9 mouse cellular contexts compared by ENCODE assay signal in the genomic region with DNA sequence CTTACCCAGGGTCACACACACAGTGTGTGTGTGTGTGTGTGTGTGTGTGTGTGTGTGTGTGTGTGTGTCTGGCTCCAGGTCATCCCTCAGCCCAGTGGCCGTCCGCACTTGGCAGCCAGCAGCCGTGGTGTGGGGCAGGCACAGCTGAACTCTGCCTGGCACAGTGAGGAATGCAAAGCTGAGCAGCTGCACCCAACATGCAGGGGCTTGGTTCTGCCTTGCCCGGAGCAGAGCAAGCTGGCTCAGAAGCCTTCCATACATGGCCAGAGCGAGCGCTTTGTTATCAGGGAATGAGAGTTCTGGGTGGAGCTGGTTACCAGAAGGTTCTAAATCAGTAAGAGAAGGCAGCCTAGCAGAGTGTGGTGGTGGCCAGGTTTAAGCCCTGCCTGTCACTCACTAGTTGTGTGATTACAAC. TPM values are rescaled to one million over a fixed set of nuclear protein-coding genes. Genes with fewer than 3 reads are reported as not detected.
DNase-seq lines count a peak whose midpoint lies in the region; ATAC-seq lines count a peak whose summit lies in the region.
"Had no signal": no experiment of that assay in that cellular context is flagged by ENCODE, and none has a peak within 500 bp of the region (broad histone marks: within the 10 kb centered on the region; RNA-seq: fewer than 3 reads in every experiment).

No protein-coding gene starts in this region.

- peak overlapping the region; percentile 25; the same call in 1 of the 2 replicates for H3K27ac ChIP-seq in hindbrain, embryonic 10.5 days
- H3K27ac ChIP-seq in hindbrain, embryonic 11.5 days (ENCODE audit: low read depth, low read length) = no peak overlapping the region
- H3K27ac ChIP-seq in kidney, embryonic 15.5 days = peak overlapping the region; percentile 82
- H3K27ac ChIP-seq in liver, embryonic 15.5 days (replicated peaks) = no peak overlapping the region
- no peak overlapping the region for H3K27ac ChIP-seq in forebrain, embryonic 14.5 days (ENCODE audit: low read depth, low read length)

- H3K36me3 ChIP-seq in hindbrain, embryonic 10.5 days = peaks cover 41% of the 10 kb centered on the region
- 0 out of 2 replicates have a peak, but pooled peaks cover 5% of the 10 kb centered on the region for H3K36me3 ChIP-seq in hindbrain, embryonic 11.5 days (ENCODE audit: control insufficient read depth, insufficient read depth, low read length)
- H3K36me3 ChIP-seq in kidney, embryonic 15.5 days = peaks cover 38% of the 10 kb centered on the region
- H3K36me3 ChIP-seq in liver, embryonic 15.5 days (replicated peaks) = peaks cover 36% of the 10 kb centered on the region
- peaks cover 36% of the 10 kb centered on the region for H3K36me3 ChIP-seq in forebrain, embryonic 14.5 days (ENCODE audit: control insufficient read depth, insufficient read depth, low read length)

- WGBS in hindbrain, embryonic 10.5 days = 62% methylated on average over 6 of the region's 6 CpGs
- 67% methylated on average over 6 of the region's 6 CpGs for WGBS in hindbrain, embryonic 11.5 days
- WGBS in kidney, embryonic 15.5 days = 34% methylated on average over 6 of the region's 6 CpGs
- WGBS in liver, embryonic 15.5 days (ENCODE audit: insufficient replicate concordance) = 23% methylated on average over 6 of the region's 6 CpGs
- 71% methylated on average over 6 of the region's 6 CpGs for WGBS in forebrain, embryonic 14.5 days

- H3K9ac ChIP-seq in hindbrain, embryonic 11.5 days (ENCODE audit: low read depth, low read length) = no peak overlapping the region
- no peak overlapping the region; the same call in 1 of the 2 replicates for H3K9ac ChIP-seq in kidney, embryonic 15.5 days
- no peak overlapping the region for H3K9ac ChIP-seq in liver, embryonic 15.5 days
- H3K9ac ChIP-seq in forebrain, embryonic 14.5 days (ENCODE audit: low read length) = no peak overlapping the region

- H3K4me2 ChIP-seq in hindbrain, embryonic 11.5 days (replicated peaks; ENCODE audit: low read depth, low read length) = no peak overlapping the region
- H3K4me2 ChIP-seq in kidney, embryonic 15.5 days = no peak overlapping the region; the same call in 1 of the 2 replicates
- H3K4me2 ChIP-seq in liver, embryonic 15.5 days = no peak overlapping the region
- H3K4me2 ChIP-seq in forebrain, embryonic 14.5 days (ENCODE audit: low read length) = no peak overlapping the region

- ATAC-seq in hindbrain, embryonic 11.5 days (ENCODE audit: low FRiP score) = no peak
- peak; percentile 37 for ATAC-seq in kidney, embryonic 15.5 days (replicated peaks; ENCODE audit: low FRiP score)
- peak; percentile 52; the same call in 1 of the 2 replicates for ATAC-seq in liver, embryonic 15.5 days (ENCODE audit: insufficient read depth)
- no peak for ATAC-seq in forebrain, embryonic 14.5 days

- no peaks in the 10 kb centered on the region for H3K9me3 ChIP-seq in hindbrain, embryonic 10.5 days
- no peaks in the 10 kb centered on the region for H3K9me3 ChIP-seq in hindbrain, embryonic 11.5 days (ENCODE audit: control insufficient read depth, low read length)
- H3K9me3 ChIP-seq in kidney, embryonic 15.5 days (replicated peaks) = no peaks in the 10 kb centered on the region
- H3K9me3 ChIP-seq in liver, embryonic 15.5 days (replicated peaks) = no peaks in the 10 kb centered on the region
- no peaks in the 10 kb centered on the region for H3K9me3 ChIP-seq in forebrain, embryonic 14.5 days (replicated peaks; ENCODE audit: control insufficient read depth, low read length)
- H3K9me3 ChIP-seq: G1E had no signal

- no peaks in the 10 kb centered on the region for H3K27me3 ChIP-seq in hindbrain, embryonic 10.5 days (ENCODE audit: insufficient read depth, poor library complexity, severe bottlenecking)
- H3K27me3 ChIP-seq in hindbrain, embryonic 11.5 days (ENCODE audit: control insufficient read depth, insufficient read depth, low read length) = no peaks in the 10 kb centered on the region
- no peaks in the 10 kb centered on the region for H3K27me3 ChIP-seq in kidney, embryonic 15.5 days
- H3K27me3 ChIP-seq in liver, embryonic 15.5 days = 0 out of 2 replicates have a peak, but pooled peaks cover 8% of the 10 kb centered on the region
- H3K27me3 ChIP-seq in forebrain, embryonic 14.5 days (replicated peaks; ENCODE audit: control insufficient read depth, insufficient read depth, low read length) = no peaks in the 10 kb centered on the region

- no peak overlapping the region for H3K4me3 ChIP-seq in hindbrain, embryonic 10.5 days
- no peak overlapping the region for H3K4me3 ChIP-seq in hindbrain, embryonic 11.5 days (ENCODE audit: low read depth, low read length)
- H3K4me3 ChIP-seq in kidney, embryonic 15.5 days (replicated peaks) = no peak overlapping the region
- no peak overlapping the region for H3K4me3 ChIP-seq in liver, embryonic 15.5 days (replicated peaks)
- no peak overlapping the region for H3K4me3 ChIP-seq in forebrain, embryonic 14.5 days (ENCODE audit: low read depth, low read length)

- H3K4me1 ChIP-seq in hindbrain, embryonic 10.5 days (replicated peaks) = peaks cover 42% of the 10 kb centered on the region
- 0 out of 2 replicates have a peak, but pooled peaks cover 2% of the 10 kb centered on the region for H3K4me1 ChIP-seq in hindbrain, embryonic 11.5 days (replicated peaks; ENCODE audit: control insufficient read depth, insufficient read depth, low read length)
- peaks cover 40% of the 10 kb centered on the region for H3K4me1 ChIP-seq in kidney, embryonic 15.5 days
- H3K4me1 ChIP-seq in liver, embryonic 15.5 days (replicated peaks) = peaks cover 25% of the 10 kb centered on the region
- H3K4me1 ChIP-seq in forebrain, embryonic 14.5 days (ENCODE audit: control insufficient read depth, insufficient read depth, low read length) = no peaks in the 10 kb centered on the region

- peak; percentile 30 for DNase-seq in hindbrain, embryonic 10.5 days (ENCODE audit: low spot score)
- DNase-seq in hindbrain, embryonic 11.5 days (ENCODE audit: low spot score) = no peak
- peak; percentile 73 for DNase-seq in adrenal gland, postnatal 25 days
- DNase-seq in heart, adult 9 months (ENCODE audit: low spot score in 2 of 2) = peak; percentile 78 to 81
- peak; percentile 45 for DNase-seq in testis, postnatal 14 days (ENCODE audit: low spot score)
- no peak for DNase-seq in forebrain, embryonic 14.5 days (ENCODE audit: low spot score)

RNA-seq across cellular contexts. Expression of a gene that starts 11.1 kb away (rescaled TPM):
- polyA plus RNA-seq in hindbrain, embryonic 10.5 days (2016; fragmentation: Nextera tagmentation; extraction: Ambion mirVana) = 7.0 and 8.8 TPM in 2 replicates
- 5.3 and 7.2 TPM in 2 replicates for polyA plus RNA-seq in hindbrain, embryonic 11.5 days (2014; fragmentation: Nextera tagmentation; extraction: Ambion mirVana)
- 42.9 and 57.5 TPM in 2 replicates for total RNA-seq in adrenal gland, postnatal 25 days (2021)
- 8.6 and 11.0 TPM in 2 replicates for polyA plus RNA-seq in kidney, embryonic 15.5 days (2015; fragmentation: Nextera tagmentation; extraction: Ambion mirVana)
- 0.86 and 1.3 TPM in 2 replicates for polyA plus RNA-seq in liver, embryonic 15.5 days (2015; fragmentation: Nextera tagmentation; extraction: Ambion mirVana)
- 5.7 and 6.3 TPM in 2 replicates for polyA plus RNA-seq in forebrain, embryonic 14.5 days (2014; fragmentation: Nextera tagmentation; extraction: Ambion mirVana)

RNA-seq across cellular contexts. Expression of a gene that starts 22.6 kb away (rescaled TPM):
- polyA plus RNA-seq in hindbrain, embryonic 10.5 days (2016; fragmentation: Nextera tagmentation; extraction: Ambion mirVana) = 238 and 262 TPM in 2 replicates
- 226 and 241 TPM in 2 replicates for polyA plus RNA-seq in hindbrain, embryonic 11.5 days (2014; fragmentation: Nextera tagmentation; extraction: Ambion mirVana)
- total RNA-seq in adrenal gland, postnatal 25 days (2021) = 150 and 151 TPM in 2 replicates
- polyA plus RNA-seq in kidney, embryonic 15.5 days (2015; fragmentation: Nextera tagmentation; extraction: Ambion mirVana) = 243 and 247 TPM in 2 replicates
- polyA plus RNA-seq in liver, embryonic 15.5 days (2015; fragmentation: Nextera tagmentation; extraction: Ambion mirVana) = 116 and 117 TPM in 2 replicates
- polyA plus RNA-seq in forebrain, embryonic 14.5 days (2014; fragmentation: Nextera tagmentation; extraction: Ambion mirVana) = 191 and 209 TPM in 2 replicates

RNA-seq across cellular contexts. Expression of a gene that starts 34.9 kb away (rescaled TPM):
- 65.9 and 78.2 TPM in 2 replicates for polyA plus RNA-seq in hindbrain, embryonic 10.5 days (2016; fragmentation: Nextera tagmentation; extraction: Ambion mirVana)
- polyA plus RNA-seq in hindbrain, embryonic 11.5 days (2014; fragmentation: Nextera tagmentation; extraction: Ambion mirVana) = 56.3 and 59.7 TPM in 2 replicates
- 20.4 and 27.4 TPM in 2 replicates for total RNA-seq in adrenal gland, postnatal 25 days (2021)
- polyA plus RNA-seq in kidney, embryonic 15.5 days (2015; fragmentation: Nextera tagmentation; extraction: Ambion mirVana) = 47.7 and 56.3 TPM in 2 replicates
- polyA plus RNA-seq in liver, embryonic 15.5 days (2015; fragmentation: Nextera tagmentation; extraction: Ambion mirVana) = 47.9 and 55.1 TPM in 2 replicates
- 51.3 and 53.3 TPM in 2 replicates for polyA plus RNA-seq in forebrain, embryonic 14.5 days (2014; fragmentation: Nextera tagmentation; extraction: Ambion mirVana)

RNA-seq across cellular contexts. Expression of a gene that starts 43.2 kb away (rescaled TPM):
- polyA plus RNA-seq in hindbrain, embryonic 10.5 days (2016; fragmentation: Nextera tagmentation; extraction: Ambion mirVana) = 383 and 404 TPM in 2 replicates
- 336 and 363 TPM in 2 replicates for polyA plus RNA-seq in hindbrain, embryonic 11.5 days (2014; fragmentation: Nextera tagmentation; extraction: Ambion mirVana)
- total RNA-seq in adrenal gland, postnatal 25 days (2021) = 110 and 122 TPM in 2 replicates
- 303 and 317 TPM in 2 replicates for polyA plus RNA-seq in kidney, embryonic 15.5 days (2015; fragmentation: Nextera tagmentation; extraction: Ambion mirVana)
- polyA plus RNA-seq in liver, embryonic 15.5 days (2015; fragmentation: Nextera tagmentation; extraction: Ambion mirVana) = 118 and 125 TPM in 2 replicates
- 319 and 356 TPM in 2 replicates for polyA plus RNA-seq in forebrain, embryonic 14.5 days (2014; fragmentation: Nextera tagmentation; extraction: Ambion mirVana)

RNA-seq across cellular contexts. Expression of a gene that starts 43.4 kb away (rescaled TPM):
- 9.8 and 16.1 TPM in 2 replicates for polyA plus RNA-seq in hindbrain, embryonic 10.5 days (2016; fragmentation: Nextera tagmentation; extraction: Ambion mirVana)
- 13.5 and 15.0 TPM in 2 replicates for polyA plus RNA-seq in hindbrain, embryonic 11.5 days (2014; fragmentation: Nextera tagmentation; extraction: Ambion mirVana)
- total RNA-seq in adrenal gland, postnatal 25 days (2021) = 6.3 and 7.2 TPM in 2 replicates
- polyA plus RNA-seq in kidney, embryonic 15.5 days (2015; fragmentation: Nextera tagmentation; extraction: Ambion mirVana) = 7.7 and 10.5 TPM in 2 replicates
- polyA plus RNA-seq in liver, embryonic 15.5 days (2015; fragmentation: Nextera tagmentation; extraction: Ambion mirVana) = 0.47 and 0.69 TPM in 2 replicates
- 14.8 and 17.1 TPM in 2 replicates for polyA plus RNA-seq in forebrain, embryonic 14.5 days (2014; fragmentation: Nextera tagmentation; extraction: Ambion mirVana)

Comparison
In these comparisons a context has a peak if more than half of its experiments do, and no peak if none do; other contexts are left out.
1. DNase-seq: peak in hindbrain, embryonic 10.5 days (single experiment), adrenal gland, postnatal 25 days (single experiment), heart, adult 9 months (2 of 2) and testis, postnatal 14 days (single experiment); none in hindbrain, embryonic 11.5 days (single experiment) and forebrain, embryonic 14.5 days (single experiment).
2. H3K27ac ChIP-seq: peak in hindbrain, embryonic 10.5 days (single experiment) and kidney, embryonic 15.5 days (single experiment); none in hindbrain, embryonic 11.5 days (single experiment), liver, embryonic 15.5 days (single experiment) and forebrain, embryonic 14.5 days (single experiment).
3. ATAC-seq: peak in kidney, embryonic 15.5 days (single experiment) and liver, embryonic 15.5 days (single experiment); none in hindbrain, embryonic 11.5 days (single experiment) and forebrain, embryonic 14.5 days (single experiment).